Mouse (Mus musculus): ENCODE data around the gene Abhd6. TPM values are rescaled to one million over a fixed set of nuclear protein-coding genes. Genes with fewer than 3 reads are reported as not detected.

The Abhd6 gene
- total RNA-seq (2015): 0.47 and 0.56 TPM in 2 replicates
- 0.54 TPM in 2 replicates for total RNA-seq (2017)

DNA sequence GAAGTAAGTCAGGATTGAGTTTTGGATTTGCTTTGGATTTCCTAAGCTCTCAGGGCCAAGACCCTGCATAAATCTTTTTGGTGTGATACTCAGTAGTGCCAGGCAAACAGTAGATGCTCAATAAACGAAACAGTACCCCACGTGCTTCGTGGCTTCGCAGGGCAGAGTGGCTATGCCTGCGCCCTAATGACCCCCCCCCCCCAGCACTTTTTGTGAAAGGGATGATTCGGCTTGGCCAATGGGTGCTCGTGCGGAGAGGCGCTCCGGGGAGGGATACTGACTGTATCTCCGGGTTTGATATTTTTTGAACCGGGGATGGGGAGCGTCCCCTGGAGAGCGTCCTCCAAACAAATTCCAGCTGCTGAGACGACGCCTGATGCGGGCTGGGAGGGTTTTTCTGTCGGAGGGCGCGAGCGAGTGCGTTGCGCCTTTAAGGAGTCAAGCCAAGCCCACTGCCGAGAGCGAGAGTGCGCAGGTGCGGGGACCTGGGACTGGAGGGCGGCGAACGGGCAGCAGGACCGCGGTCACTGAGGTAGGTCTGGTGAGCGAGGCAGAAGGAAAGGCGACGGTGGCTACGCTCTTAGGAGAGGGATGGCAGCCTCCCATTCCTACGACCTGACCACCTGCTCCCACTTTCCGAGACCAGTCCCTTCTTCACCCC is at the start of gene Abhd6:
Abhd6 (plus strand) TSS at position 471 of the 661 bp plus-strand sequence.
- ATAC-seq (replicated peaks; ENCODE audit: poor library complexity): peak; percentile 87

DNA sequence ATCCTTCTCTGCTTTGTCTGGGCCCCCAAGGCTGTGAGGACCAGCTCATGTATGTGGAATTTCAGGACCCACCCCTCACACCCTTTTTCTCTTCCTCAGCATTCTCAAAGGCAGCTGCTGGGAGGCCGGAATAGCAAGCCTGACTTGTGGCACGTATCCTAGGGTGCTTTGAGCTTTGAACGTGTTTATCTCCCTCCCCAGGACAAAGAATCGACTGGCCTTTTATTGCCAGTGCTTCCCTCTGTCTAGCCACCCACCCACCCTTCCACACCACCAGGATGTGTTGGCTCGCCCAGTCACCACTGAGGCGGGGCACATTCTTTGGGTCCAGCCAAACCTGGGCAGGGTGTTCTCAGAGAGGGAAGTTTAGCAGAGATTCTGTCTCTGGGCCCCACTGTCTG is 48.6 kb upstream of the Abhd6 start:
- no peak for ATAC-seq (replicated peaks; ENCODE audit: poor library complexity)

DNA sequence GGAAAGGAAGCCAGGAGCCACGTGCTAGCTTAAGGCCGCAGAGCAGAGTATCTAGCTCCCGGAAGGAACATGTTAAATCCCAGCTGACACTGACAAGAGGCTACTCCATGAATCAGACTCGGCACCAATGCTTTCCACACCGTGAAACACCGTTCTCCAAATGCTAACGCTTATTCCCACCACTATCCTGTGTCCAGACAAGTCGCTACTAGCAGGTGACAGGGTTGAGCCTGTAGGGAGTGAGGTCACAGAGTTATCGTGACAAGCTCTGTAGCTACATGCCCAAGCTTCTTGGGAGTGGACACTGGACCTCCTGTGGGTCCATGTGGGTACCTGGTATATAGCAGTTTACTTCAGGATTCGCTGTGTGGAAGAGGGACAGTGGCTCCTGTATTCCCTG is 46.3 kb upstream of the Abhd6 start:
- no peak for ATAC-seq (replicated peaks; ENCODE audit: poor library complexity)

DNA sequence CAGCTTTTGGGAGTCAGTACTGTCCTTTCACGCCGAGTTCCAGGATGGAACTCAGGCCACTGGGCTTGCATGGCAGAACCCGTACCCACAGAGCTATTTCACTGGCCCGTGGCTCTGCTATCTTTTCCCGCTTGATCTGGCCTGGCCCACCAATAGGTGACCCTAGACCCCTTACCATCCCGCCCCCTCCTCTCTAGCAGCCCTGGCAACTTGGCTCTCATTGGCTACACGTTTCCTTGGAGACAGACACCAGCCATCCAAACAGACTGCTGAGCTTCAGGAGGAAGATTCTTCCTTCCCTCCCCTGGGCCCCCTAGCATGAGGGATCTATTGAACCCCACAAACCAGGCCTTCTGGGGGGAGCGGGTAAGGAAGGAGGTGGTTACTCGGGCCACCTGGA is 45.7 kb upstream of the Abhd6 start, which contains the start of gene Gm45521:
Gm45521 (plus strand) TSS at position 240 of the 400 bp plus-strand sequence.
- ATAC-seq (replicated peaks; ENCODE audit: poor library complexity): no peak

DNA sequence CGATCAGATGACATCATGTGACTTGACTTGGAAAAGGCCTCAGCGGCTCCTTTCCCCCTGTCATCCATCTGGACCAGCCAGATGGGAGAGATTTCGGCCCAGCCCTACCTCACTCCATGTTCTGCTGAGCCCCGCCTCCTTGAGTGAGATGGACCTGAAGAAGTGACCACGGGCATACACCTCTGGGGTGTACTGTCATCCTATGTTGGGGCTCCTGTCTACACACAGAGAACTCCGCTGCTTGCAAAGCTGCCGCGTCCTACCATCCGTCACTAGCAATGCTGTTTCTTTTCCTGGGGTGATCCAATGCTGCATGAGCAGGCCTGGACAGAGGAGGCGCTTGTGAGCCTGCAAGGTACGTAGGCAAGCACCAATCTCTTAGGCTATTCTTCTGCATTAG is 42.1 kb upstream of the Abhd6 start:
- peak; percentile 56 for ATAC-seq (replicated peaks; ENCODE audit: poor library complexity)

DNA sequence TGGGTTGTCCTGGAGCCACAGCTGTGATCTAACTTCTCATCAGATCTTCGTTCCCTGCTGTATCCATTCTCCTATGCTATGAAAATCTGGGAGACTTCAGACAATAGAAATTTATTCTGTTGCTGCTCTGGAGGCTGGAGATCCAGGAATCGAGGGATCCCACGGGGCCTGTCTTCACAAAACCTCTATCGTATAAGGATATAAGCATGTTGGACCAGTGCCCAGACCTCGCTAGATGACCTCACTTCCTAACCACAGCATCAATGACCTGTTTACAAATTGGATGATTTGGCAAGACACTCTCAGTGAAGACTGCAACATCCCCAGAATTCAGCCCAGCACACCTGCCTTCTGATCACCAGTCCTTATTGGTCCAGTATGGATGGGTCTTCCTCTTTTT is 41.0 kb upstream of the Abhd6 start:
- ATAC-seq (replicated peaks; ENCODE audit: poor library complexity): no peak

DNA sequence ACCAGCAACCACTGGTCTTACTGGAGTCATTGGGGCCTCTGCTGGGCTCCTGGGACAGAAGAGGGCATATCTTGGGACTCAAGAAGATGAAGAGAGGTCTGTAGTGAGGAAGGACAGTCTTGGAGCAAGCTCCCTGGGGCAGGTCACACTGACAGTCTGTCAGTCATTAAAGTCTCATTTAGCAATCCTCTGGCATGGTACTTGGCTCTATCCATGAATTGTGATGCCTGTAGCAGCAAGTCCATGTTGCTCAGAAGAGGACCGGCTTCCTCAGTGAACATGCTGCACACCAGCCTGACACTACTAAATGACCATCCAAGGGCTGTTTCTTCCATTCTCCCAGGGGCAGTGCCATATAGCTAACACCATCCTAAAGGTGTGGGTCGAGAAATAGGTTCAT is 40.1 kb upstream of the Abhd6 start:
- ATAC-seq (replicated peaks; ENCODE audit: poor library complexity): no peak

DNA sequence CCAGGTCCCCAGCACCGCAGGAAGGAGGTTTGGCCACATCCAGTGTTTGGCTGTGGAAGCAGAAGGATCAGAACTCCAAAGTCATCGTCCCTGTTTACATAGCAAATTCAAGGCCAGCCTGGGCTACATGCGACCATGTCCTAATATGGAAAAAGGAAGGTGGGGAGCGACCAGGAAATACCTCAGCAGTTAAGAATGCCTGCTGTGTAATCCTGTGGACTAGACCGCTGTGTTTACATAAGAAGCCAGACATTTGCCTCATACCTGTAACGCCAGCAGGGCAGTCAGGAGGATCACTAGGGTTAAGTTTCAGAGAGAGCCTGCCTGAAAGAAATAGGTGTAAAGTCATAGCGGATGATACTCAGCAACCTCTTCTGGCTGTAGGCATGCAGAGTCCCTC is 39.5 kb upstream of the Abhd6 start:
- no peak for ATAC-seq (replicated peaks; ENCODE audit: poor library complexity)

DNA sequence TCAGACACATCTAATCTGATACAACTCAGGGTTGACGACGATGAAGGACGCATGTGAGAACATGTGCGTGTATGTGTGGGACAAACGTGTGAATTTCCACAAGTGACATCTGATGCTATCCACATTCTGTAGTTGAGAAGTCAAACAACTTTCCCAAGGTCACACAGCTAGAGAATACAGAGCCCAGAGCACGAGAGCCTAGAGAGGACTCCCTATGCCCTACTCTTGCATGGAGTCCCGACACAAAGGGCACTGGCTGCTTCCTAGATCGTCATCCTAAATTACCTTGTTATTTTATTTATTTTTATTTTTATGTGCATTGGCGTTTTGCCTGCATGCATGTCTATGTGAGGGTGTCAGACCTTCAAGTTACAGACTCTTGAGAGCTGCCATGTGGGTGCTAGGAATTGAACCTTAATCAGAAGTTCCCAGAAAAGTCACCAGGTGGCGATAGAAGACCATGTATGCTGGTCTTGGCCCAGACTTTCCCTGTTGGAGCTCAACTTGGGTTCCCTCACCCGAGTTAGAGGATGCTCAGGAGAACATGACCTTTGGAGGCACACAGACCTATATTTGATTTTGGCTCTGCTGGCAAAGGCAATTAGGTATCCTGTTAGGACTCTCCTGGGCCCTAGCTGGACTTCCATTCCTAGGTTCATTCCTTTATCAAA is 38.3 kb upstream of the Abhd6 start:
- ATAC-seq (replicated peaks; ENCODE audit: poor library complexity): peak; percentile 93

DNA sequence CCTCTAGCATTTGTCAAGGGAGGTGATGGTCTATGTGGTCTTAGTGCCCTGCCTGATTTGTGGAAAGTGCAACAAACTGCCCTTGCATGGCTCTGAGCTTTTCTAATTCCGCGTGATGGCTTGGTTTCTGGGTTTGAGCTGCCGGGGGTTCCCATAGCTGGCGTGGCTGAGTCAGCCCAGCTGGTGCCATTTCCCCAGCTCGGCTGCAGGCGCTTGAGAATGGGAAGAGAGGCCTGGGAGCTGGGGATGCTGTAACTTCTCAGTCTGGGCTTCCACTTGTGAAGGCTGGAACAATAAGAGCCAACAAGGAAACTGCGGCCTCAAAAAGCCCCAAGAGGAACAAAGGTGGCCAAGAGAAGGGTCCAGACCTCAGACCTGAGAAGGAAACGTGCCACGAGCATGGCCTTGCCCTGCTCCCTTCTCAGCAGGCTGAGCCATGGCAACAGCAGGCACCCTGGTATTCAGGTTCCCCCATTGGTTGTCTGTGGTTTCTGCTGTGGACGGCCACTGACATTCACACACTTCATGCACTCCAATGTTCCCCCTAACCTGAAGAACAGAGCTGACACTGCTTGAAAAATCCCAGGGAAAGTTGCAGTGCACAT is 30.7 kb upstream of the Abhd6 start:
- peak; percentile 71 for ATAC-seq (replicated peaks; ENCODE audit: poor library complexity)

DNA sequence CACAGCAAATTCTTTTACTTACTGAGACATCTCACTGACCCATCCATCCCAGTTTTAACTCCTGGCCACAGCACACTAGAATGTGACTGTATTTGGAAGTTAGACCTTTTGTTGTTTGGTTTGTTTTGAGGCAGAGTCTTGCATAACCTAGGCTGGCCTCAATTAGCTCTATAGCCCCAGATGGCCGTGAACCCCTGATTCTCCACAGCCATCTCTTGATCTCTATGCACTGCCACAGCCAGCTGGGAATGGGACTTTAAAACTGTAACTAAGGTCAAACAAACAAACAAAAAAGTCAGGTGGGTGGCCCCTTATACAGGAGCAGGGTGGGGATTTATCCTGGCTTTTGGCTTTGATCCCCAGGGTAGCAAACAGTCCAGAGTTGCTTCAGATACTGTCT is 28.1 kb upstream of the Abhd6 start:
- no peak for ATAC-seq (replicated peaks; ENCODE audit: poor library complexity)

DNA sequence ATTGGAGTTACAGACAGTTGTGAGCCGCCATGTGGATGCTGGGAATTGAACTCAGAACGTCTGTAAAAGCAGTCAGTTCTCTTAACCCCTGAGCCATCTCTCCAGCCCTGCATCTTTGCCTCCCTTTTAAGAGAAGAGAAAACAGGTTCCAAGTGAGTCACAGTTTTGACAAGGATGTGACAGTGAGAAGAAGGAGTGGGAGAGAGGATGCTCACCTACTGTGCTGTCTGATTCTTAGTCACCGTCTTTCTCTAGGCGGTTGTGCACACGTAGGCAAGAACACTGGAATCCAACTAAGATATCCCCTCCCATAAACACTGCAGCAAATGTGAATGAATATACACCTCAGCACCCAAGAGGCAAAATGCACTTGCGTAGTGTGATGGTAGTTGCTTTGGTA is 27.5 kb upstream of the Abhd6 start:
- no peak for ATAC-seq (replicated peaks; ENCODE audit: poor library complexity)

DNA sequence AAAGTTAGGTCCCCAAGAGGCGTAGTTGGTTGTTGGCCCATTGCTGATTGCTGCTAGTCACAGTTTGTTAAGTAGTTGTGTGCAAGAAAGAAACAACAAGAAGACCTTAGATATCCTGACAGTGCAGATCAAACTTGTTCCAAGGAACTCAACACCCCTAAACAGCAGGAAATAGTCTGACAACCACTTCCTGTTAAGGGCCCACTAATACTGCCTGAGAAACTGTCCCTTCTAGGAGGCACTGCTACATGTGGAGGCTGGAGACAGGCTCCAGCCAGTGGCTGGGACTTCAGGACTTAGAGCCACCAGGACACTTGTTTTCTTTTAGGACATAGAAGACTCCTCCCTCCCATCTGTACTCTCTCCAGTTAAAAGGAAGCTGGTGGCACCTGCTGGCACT is 25.2 kb upstream of the Abhd6 start:
- peak; percentile 54 for ATAC-seq (replicated peaks; ENCODE audit: poor library complexity)

DNA sequence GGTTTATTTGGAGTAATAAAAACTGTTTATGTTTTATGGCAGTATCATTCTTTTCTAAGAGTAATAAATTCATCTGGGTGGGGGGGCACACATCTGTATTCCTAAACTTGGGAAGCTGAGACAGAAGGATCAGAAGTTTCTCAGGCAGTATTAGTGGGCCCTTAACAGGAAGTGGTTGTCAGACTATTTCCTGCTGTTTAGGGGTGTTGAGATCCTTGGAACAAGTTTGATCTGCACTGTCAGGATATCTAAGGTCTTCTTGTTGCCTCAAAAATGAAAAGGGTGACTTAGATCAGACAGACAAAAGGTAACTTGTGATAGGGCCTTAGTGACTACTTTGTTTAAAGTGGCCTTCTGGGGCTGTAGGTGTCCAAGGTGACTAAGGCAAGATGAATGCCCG is 24.5 kb upstream of the Abhd6 start:
- no peak for ATAC-seq (replicated peaks; ENCODE audit: poor library complexity)

DNA sequence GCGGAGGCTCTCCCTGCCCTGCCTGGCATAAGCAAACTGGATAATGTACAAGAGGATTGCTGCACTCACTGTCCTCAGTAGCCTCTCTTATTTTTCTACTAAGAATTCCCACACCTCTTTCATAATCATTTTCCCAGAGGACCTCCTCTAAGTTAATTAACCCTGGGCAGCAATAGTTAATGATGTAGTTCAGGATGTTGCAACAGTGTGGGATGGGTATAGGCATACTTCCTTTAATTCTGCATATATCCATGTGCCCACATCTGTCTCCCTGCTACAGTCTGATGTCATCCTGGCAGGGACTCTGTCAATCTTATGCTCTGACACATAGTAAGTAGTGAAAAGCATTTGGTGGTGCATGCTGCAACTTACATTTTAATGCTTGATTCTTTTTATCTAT is 21.5 kb upstream of the Abhd6 start:
- peak; percentile 78 for ATAC-seq (replicated peaks; ENCODE audit: poor library complexity)

DNA sequence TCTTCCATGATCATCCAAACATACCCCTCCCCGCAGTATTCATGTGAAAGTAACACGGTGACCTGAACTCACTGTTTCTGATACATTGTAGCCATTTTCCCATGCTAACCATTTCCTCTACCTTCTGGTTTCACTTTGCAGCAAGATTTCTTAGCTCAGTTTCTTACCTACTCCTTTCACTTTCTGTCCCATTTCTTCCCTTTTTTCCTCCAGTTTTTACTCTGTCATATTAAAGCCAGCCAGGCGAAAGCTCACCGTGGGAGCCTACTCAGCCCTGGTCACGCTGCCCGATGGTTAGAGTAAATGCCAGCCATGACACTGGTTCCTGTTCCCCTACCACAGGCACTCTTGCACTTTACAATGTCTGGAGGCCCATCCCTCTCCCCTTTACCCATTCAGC is 15.8 kb upstream of the Abhd6 start:
- ATAC-seq (replicated peaks; ENCODE audit: poor library complexity): peak; percentile 79

DNA sequence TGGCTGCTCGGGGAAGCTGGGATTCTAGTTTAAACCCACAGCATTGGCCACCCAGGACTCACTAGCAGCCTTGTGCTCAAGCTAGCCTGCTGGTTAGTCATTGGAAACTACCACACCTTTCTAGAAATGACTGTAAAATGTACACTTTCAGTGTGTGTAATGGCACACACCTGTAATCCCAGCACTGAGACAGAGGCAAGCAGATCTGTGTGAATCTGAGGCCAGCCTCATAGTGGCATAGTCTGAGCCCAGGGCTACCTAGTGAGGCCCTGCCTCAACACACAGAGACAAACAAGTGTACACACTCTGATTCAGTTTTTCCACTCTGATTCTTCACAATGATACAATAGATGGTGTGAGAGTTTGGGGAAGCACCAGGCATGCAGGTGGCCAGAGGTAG is 13.3 kb upstream of the Abhd6 start:
- ATAC-seq (replicated peaks; ENCODE audit: poor library complexity): no peak

DNA sequence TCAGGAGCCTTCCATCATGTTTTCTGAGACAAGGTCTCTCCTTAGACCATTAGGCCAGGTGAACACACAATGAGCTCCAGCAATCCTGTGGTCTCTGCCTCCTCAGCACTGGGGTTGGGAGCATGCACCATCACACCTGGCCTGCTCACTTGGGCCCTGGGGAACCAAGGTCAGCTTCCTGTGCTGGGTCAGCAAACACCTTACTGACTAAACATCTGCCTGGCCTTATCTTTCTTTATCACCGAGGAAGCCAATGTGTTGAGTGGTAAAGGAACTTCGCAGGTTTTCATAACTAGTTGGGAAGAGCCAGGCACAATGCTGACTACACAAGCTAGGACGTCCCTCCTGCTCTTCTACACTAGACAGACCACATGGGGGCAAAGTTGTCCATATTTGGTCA is 12.7 kb upstream of the Abhd6 start:
- ATAC-seq (replicated peaks; ENCODE audit: poor library complexity): no peak

DNA sequence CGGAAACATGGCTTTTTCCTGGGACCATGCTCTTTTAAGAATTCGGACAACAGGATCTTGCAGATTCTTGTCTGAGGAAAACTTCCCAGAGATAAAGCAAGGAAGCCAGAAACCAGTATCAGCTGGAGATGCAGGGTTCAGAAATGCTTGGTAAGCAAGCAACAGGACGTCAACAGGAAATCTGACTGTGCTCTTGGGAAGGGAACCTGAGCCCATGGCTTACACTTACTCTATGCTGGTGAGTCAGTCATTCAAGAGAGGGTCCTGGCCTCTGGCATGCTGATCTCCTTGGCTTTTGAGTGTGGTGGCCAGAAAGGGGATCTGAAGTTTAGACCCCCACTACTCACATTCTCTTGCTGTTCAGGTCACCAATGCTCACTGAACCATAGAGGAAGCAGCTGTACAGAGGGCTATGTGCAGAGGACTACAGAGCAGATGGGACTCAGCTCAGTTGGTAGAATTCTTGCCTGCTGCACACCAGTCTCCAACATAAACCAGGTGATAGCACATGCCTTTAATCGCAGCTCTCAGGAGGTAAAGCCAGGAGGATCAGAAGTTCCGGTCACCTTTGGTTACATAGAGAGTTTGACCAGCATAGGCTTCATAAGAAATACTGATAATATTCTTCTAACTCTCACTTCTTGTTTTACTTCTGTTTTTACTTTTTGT is 11.5 kb upstream of the Abhd6 start:
- 0 out of 2 replicates have a peak, but pooled peaks have one; percentile 2 for ATAC-seq (replicated peaks; ENCODE audit: poor library complexity)

DNA sequence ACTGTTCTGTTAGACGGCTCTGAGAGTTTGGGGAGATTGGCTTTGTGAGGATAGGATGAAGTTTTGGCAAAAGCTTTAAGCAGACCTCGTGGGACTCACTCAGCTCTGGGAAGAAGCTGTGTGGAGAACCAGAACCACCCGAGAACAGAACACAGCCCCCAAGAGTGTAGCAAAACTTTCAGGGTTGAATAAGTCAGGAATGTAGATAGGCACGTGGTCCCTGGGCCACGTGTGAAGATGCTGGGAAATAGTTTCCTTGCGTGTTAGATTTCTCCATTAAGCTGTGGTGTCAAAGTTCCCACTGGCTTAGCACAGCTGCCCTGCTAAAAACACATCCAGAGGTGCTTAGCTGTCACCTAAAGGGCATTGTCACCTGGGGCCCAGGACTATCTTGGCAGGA is 10.5 kb upstream of the Abhd6 start:
- ATAC-seq (replicated peaks; ENCODE audit: poor library complexity): no peak

DNA sequence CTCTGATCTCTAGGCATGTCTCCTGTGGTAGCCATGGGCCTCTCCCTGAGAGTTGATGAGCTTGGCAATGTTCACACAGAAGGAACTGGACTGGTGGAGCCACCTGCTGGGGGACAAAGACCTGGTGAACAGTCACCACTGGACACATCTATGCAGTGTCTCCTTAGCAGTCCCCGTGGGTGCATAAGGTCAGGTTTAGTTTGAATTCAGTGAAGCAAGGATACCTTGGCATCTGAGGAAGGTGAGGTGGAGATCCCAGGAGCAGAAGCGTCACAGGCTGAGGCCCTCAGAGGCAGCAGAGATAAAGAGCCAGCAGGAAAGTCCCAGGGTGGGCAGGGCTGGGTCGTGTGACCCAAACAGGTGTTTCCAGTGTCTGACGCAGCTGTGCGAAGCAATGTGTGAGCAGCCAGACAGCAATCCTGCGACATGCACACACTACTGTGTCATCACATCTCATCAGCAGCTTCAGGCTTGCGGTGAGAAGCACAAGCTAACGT is 8.4 kb upstream of the Abhd6 start, which contains the start of gene Dnase1l3:
Dnase1l3 (minus strand) TSS at position 303 of the 497 bp plus-strand sequence.
- ATAC-seq (replicated peaks; ENCODE audit: poor library complexity): peak; percentile 47

All from megakaryocyte progenitor cell, adult 5-6 weeks (primary cell).